Mouse (Mus musculus) left cerebral cortex, postnatal 10 days (tissue): ENCODE results near the gene Gm28729. TPM values are rescaled to one million over a fixed set of nuclear protein-coding genes. Genes with fewer than 3 reads are reported as not detected.
A peak's percentile ranks its signal among the peaks of the same experiment; 100 is the strongest.
"Not testable (repeated sequence)": the region's sequence is repeated elsewhere in the genome, so short reads cannot be mapped to it uniquely, and the experiment has no call there.

Experiments
- DNase-seq, 2 experiments: peaks; one replicate each; pipeline ENCODE4 v3.0.0; 2021 to 2022; ENCODE audit warnings: low spot score in 2 of 2, mixed read lengths in 1 of 2; ENCODE audit errors: extremely low spot score in 1 of 2
- intact Hi-C: fragments of 180-260 bp; cut with DNase I; formaldehyde crosslinking; loops from one replicate; pipeline ENCODE4 v1.15.1; 2025
- total RNA-seq, 2 experiments: library from RNA; stranded (reverse); gene quantifications; 2 replicates each; pipeline ENCODE4 v1.2.3; 2021

The Gm28729 gene
- total RNA-seq, 2 experiments from 2014 or later = not detected

DNA sequence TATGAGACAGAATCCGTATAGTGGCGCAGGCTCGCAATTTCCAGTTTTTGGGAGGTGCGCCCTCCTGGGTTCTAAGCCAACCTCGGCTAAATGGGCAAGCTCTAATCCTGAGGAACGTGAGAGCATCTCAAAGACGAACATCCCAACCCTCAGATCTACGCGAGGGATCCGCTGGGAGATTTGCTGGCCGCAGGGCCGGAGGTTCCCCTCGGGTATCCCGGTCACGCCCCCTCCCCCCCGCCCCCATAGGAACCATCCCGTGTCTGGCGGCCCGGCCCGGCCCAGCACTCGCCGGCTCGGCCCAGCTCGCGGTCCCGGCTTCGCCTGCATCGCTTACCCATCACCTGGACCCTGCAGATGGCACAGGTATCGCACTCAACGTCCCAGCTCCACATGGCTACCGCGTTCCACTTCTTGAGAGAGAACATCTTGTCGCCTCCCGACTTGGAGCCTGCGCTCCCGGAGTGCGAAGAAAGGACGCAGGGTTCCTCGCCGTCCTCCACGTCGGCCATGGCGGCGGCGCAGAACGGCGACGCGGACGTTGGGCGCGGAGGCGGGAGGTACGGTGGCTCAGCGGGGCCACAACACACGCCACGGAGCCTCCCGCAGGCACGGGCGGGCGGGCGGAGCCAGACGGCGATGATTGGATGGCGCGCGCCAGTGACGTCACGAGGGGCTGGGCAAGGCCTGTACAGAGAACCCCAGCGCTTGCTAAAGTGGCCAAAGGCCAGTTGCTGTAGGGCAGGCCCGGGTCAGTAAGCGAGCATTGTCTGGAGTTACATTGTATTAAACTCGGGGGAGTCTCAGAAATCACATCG, 46.8 kb downstream of the Gm28729 start, which contains the start of gene Rnf7:
Gene Rnf7, minus strand, starts transcription at position 605 of the 818 bp plus-strand sequence.
- peak; percentile 99 to 100 for DNase-seq
- intact Hi-C loops = loop anchor here (5.0 kb wide), 1 partner anchor 116 kb away; the partner anchor contains the start of gene Atp1b3

DNA sequence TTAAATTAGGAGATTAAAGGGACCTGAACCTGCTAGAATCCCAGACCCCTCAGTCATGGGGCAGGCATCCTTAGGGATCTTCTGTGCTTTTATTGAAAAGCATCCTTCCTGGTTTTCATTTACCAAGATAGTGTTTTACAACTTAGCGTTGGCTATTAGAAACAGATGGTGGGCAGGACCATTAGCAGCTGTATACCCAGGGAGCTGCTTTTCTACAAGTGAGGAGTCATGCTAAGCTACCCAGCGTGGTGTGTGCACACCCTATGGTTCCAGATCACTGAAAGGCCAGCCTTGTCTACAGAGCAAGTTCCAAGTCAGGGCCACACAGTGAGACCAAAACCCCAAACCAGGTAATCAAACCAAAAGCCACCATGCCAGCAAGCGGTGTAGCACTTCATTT, 52.7 kb downstream of the Gm28729 start:
- intact Hi-C loops = no loop called here
- DNase-seq = no peak

DNA sequence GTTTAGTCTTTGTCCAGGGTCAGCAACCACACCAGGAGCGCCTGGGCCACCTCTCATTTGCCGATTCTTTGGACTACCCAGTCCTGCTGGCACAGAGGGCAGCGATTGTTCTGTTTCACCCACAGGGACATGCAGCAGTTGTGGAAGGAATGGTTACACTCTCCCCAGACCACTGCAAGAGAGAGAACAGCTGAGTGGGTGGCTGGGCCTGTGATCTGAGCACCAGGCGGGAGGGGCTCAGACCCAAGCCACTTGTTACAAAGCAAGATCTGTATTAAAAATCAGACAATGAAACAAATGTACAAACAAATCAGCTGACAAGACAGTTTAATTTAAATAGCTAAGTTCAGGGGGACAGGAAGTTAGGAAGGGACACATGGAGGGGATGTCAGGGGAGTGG, 53.4 kb downstream of the Gm28729 start:
- DNase-seq, intact Hi-C loops: not testable (repeated sequence)

DNA sequence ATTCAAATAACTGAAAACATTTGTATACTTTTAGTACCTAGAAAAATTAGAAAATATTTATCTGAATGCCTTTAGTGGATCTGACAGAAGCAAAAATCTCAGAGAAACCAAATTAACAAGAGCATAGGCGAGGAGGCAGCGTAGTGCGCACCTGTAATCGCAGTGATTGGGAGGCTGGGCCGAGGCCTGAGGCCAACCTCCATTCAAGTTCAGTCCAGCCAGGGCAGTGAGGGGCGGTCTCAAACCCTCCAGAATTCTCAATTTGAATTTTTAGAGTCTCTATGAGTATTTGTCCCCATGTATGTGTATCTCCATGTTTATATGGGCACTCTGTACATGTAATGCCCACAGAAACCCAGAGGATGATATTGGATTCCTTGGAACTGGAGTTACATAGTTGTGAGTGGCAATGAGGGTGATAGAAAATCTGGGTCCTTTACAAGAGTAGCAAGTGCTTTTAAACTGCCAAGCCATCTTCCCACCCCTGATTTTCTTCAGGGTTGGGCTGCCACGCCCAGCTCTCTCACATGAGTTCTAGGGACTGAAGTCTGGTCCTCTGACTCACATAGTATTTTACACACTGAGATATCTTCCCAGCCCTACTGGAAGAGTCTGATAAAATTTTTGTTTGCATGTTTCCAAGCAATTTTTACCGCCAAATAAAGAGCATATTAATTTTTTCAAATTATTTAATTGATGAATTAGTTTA, 54.6 kb downstream of the Gm28729 start:
- no peak for DNase-seq
- intact Hi-C loops = no loop called here

DNA sequence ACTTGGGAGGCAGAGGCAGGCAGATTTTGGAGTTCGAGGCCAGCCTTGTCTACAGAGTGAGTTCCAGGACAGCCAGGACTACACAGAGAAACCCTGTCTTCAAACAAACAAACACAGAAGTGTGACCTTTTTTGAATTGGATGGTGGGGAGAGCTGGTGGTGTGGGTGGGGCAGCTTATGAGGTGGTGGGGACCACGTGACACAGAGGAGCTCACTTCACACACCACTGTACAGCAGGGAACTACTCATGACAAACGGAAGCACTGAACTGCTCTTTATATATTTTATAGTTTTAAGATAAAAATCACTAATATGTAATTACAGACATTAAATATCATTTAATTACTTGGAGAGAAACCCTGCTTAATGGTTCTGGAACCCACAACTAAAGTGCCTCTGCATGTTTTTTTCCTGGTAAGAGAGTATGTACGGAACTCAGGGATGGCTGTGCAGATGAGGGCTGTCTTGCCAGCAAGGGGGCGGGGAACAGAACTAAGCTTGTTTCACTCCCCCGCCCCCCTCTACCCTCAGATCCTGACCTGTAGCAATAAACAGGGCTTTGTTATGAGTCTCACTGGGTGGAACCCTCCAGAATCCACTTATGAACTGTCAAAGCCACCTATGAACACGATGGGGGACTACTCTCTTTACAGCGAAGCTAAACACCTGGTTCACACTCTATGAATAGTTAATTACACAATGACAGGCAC, 55.4 kb downstream of the Gm28729 start:
- DNase-seq = peak in 1 of 2 experiments; percentile 40
- intact Hi-C loops = no loop called here

DNA sequence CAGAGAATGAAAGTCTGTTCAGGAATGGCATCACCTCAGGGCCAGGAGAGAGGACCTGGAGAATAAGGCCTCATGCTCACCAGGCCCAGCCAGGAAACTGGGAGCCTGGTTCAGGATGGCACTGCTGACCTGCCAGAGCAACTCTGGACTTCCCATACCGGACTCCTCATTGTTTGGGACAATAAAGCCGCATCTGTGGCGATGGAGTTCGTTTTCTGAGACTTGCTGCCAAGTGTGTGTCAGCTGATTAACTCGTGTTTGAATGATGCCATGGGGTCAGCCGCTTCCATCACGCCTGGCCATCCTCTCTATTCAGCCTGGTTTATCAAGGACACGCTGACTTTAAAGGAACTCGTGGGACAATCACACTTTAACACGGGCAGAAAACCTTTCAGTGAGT, 61.4 kb downstream of the Gm28729 start:
- intact Hi-C loops = no loop called here
- no peak for DNase-seq

DNA sequence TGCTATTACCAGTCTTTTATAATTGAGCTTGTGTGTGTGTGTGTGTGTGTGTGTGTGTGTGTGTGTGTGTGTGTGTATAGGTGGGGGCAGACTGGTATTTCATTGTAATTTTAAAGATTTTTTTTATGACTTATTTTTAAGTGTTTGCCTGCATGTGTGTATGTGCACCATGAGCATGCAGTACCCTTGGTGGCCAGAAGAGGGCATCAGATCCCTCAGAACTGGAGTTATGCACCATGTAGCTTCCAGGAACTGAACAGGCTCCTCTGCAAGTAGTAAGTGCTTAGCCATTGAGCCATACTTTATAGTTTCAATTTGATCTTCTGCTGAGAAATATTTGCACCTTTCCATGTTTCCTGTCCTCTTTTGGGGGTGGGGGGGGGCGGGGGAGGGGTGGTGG, 63.5 kb downstream of the Gm28729 start:
- DNase-seq = no peak
- intact Hi-C loops = no loop called here

DNA sequence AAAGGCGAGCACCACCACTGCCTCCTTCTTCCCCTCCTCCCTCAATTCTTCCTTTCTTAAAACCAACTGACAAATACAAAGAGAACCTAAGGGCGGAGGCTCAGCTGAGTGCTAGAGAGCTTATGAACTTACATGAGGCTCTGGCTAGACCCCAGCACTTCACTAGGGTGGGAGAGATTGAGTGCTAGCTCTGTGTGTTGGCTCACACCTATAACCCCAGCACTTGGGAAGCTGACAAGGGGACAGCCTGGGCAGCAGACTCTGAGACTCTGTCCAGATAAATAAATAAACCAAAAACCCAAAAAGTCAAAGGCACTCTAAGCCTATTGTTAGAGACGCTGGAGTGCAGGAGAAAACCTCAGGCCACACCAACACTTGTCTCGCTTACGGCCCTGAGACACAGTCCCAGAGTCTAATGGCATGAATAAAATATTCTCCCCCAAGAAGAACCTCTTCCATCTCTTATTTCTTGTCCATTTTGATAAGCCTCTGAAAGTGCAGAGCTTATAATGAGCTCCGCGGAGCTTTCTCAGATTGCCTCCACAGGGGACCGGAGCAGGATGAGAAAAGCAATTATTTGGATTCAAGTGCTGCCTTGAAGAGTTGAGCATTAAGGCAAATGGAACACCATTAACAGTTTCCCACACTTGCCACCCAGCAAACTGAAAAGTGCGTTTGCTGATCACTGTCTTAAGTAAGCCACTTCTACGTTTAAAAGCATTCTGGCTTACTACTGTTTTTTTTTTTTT, 64.8 kb downstream of the Gm28729 start:
- no peak for DNase-seq
- intact Hi-C loops = no loop called here

DNA sequence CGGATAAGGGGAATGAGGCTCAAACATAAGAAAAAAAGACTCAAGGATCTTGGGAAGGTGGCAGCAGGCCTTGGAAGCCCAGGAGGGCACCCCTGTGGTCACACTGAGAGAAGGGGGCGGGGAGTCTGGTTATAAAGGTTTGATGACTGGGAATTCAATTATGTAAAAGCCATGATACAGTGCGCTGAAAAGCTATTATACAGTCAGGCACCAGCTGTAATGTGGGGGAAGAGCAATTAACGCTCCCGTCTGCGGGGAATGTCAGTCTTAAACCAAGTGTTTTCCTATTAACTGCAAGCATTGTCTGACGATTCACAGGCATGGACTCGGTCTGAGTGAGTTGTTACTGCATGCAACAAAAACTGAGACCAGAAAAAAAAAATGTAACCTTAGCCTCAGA, 69.4 kb downstream of the Gm28729 start:
- DNase-seq = no peak
- intact Hi-C loops = no loop called here

DNA sequence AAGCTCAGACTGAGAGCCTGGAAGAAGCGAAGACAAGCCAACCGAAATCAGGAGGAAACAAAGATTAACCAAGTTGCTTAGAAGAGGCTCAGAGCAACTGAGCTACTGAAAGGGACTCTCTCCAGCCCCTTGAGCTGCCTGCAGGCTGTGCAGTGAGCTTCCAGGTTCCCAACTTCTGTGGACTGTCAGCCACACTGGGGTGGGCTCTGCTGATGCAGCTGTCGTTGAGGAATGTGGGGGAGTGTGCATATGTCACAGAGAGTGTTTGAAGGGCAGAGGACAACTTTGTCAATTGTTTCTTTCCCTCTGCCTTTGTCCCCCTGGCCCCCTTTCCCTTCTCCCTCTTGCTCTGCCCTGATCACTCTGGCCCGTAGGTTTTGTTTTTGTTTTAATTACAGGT, 72.1 kb downstream of the Gm28729 start:
- intact Hi-C loops = no loop called here
- DNase-seq = no peak

DNA sequence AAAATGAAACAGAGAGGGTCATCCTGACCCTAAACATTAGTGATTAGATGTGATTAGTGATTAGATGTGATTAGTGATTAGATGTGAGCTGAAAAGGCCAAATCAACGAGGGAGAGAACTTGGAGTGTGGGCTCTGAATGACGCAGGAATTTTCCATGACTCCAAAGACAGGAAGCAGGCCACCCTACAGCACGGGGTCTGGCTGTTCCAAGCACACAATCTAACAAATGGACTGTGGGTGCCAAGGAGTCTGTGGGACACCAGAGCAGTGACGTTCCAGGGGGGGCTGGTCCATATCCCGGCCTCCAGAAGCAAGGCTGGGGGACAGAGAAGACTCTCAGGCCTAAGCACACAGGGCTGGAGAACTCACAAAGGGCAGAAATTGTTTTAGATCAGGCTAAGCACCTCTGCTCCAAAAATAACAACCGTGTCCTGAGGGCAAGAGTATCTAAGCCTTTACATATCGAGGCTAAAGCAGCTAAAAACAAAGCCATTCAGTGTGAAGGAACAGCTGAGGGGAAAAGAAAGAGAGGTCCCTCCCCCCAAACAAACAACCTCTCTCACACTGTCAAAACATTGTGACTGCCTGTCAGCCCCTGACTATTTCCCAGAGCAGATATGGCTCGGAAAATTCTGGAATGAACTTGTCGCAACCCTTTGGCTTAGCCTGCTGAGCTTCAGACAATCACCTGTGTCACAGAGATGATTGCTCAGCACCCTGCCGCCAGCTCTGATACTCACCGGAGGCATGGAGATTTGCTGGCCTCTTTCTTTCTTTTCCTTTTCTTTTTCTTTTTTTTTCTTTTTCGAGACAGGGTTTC, 74.0 kb downstream of the Gm28729 start:
- intact Hi-C loops = no loop called here

DNA sequence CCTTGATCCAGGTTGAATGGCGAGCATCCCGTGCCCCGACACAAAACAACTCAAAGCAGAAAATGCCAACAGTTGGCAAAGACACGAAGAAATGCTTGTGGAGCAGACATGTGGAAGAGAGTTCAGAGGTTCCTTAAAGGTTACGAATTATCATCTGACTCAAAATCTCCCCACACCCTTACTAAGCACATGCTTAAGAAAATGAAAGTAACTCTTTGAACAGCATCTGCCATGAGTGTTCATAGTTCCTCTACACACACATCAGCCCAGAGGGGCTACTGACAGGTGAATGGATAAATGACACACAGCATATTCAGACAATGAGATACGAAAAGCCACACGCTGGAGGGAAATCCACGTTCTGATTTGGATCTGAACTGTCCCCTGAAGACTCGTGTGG, 75.5 kb downstream of the Gm28729 start:
- intact Hi-C loops = no loop called here
- DNase-seq = no peak

More for the DNA sequence above, 74.0 kb downstream of the Gm28729 start:
- no peak for DNase-seq

DNA sequence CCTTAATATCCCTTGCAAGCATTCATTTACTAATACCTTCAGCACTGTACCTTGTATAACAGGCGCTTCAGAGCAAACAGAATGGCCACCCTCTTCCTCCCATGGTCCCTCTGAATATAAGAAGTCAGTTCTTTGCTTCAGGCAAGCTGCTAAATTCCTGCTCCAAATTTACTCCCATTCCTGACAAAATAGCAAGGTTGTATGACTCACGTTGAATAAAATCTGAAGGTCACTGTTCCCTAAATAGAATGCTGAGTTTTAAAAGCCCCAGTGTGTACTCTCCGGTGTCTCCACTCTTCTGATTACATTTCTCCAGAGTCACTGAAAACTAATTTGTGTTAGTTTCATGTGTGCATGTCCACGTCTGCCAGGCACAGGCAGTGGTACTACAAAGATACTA, 79.7 kb downstream of the Gm28729 start:
- intact Hi-C loops = no loop called here
- DNase-seq = no peak

DNA sequence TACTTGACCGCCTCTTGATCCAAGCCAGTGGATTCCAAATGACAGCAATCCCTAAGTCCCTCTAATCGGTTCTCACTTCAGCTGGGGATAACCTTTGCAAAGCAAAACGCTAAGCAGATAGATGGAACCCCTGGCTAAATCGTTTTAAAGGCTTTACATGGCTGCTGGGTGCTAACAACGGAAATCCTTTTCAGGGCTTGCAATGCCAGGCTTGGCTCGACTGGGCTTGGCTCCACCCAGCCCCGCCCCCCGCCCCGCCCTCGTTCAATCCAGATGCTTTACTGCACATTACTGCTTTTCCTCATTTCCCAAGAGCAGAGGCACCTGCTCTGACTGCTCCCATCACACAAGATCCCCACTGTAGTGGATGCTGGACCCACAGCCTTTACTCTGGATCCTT, 83.0 kb downstream of the Gm28729 start:
- intact Hi-C loops = no loop called here
- DNase-seq = no peak

DNA sequence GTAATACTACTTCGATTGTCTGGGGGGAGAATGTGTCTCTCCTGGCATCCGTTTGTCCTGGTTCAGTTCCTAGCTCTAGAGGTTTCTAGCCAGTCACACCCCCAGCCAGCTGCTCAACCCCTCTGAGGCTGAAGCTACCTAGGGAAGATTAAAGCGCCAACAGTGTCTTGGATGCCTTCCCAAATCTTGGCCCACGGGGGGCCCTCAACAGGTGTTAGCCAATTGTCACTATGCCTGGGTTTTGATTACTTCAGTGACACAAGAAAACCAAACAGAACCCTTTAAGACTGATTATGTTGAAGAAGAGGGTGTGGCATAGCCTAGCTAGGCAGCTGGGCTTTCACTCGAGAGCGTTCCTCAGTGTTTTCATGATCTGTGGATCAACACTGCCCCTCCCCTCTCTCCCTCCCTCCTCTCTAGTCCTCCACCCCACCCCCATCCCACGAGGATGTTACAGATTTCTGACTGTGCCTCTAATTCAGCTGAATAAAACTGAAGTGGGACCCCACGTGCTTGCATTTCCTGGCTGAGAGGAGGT, 86.7 kb downstream of the Gm28729 start:
- DNase-seq = peak in 1 of 2 experiments; percentile 60
- intact Hi-C loops = loop anchor here (5.0 kb wide), 1 partner anchor 86 kb away; no protein-coding TSS in a partner anchor

DNA sequence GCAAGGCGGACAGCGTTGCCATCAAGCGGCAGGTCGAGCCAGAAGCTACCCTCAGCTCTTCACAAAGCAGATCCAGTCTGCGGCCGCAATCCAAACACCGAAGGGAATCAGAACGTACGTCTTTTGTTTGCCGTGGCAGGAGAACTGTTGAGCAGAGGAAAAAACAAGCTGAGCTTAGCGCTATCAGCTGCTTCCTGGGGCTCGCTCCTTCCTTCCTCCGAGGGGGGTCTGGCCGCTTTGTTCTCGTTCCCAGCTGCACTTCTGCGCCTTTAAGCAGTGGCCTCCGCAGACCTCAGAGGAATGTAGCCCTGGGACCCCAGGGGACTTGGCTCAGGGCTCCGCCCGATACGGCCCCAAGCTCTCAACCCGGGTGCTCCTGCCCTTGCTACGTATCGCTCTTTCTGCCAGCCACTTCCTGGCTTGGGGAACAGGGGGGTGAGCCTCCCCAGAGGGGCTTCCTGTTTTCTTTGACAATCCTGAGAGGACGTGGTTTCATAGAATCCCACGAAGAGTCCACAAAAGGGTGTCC, 87.2 kb downstream of the Gm28729 start:
- DNase-seq = peak; percentile 42 to 91
- intact Hi-C loops = loop anchor here (5.0 kb wide), 1 partner anchor 86 kb away; no protein-coding TSS in a partner anchor
